Mouse (Mus musculus): Measurements from ENCODE around the gene Ddx27. TPM values are rescaled to one million over a fixed set of nuclear protein-coding genes. Genes with fewer than 3 reads are reported as not detected.

Gene Ddx27
- polyA plus RNA-seq, 1 experiment, result 72.1 TPM

GRCm38 (mm10) chr2:167078486-167078885 lies 63.5 kb downstream of the Ddx27 start:
- Histone ChIP-seq H3K36me3 (ENCODE audit: control insufficient read depth, insufficient read depth, low read length, poor library complexity, severe bottlenecking) (no peaks in the 10 kb centered on the region), H3K4me1 (ENCODE audit: control insufficient read depth, insufficient read depth, low read length) (peaks cover 2% of the 10 kb centered on the region), H3K27me3 (ENCODE audit: control insufficient read depth, insufficient read depth, low read length, poor library complexity, severe bottlenecking) (no peaks in the 10 kb centered on the region), H3K27ac (ENCODE audit: insufficient read depth, low read length) (peak overlapping the region; percentile 86), H3K4me3 (ENCODE audit: low read depth, low read length) (peak overlapping the region; percentile 76), H3K9ac (ENCODE audit: low read depth, poor library complexity, severe bottlenecking) (peak overlapping the region; percentile 37), H3K9me3 (replicated peaks; ENCODE audit: control insufficient read depth, insufficient read depth, low read length, poor library complexity, severe bottlenecking) (no peaks in the 10 kb centered on the region)
- TF ChIP-seq POLR2A (IDR thresholded peaks at IDR 0.05; ENCODE audit: insufficient read depth, low read length), result peak; percentile 43
- no peak for TF ChIP-seq CTCF (IDR thresholded peaks at IDR 0.05; ENCODE audit: low read depth, low read length)

- Histone ChIP-seq H3K4me1 (ENCODE audit: control insufficient read depth, insufficient read depth, low read length) (peaks cover 2% of the 10 kb centered on the region), H3K27me3 (ENCODE audit: control insufficient read depth, insufficient read depth, low read length, poor library complexity, severe bottlenecking) (no peaks in the 10 kb centered on the region), H3K27ac (ENCODE audit: insufficient read depth, low read length) (peak overlapping the region; percentile 86), H3K36me3 (ENCODE audit: control insufficient read depth, insufficient read depth, low read length, poor library complexity, severe bottlenecking) (no peaks in the 10 kb centered on the region), H3K4me3 (ENCODE audit: low read depth, low read length) (peak overlapping the region; percentile 76), H3K9ac (ENCODE audit: low read depth, poor library complexity, severe bottlenecking) (peak overlapping the region; percentile 37), H3K9me3 (replicated peaks; ENCODE audit: control insufficient read depth, insufficient read depth, low read length, poor library complexity, severe bottlenecking) (no peaks in the 10 kb centered on the region)
- TF ChIP-seq POLR2A (IDR thresholded peaks at IDR 0.05; ENCODE audit: insufficient read depth, low read length) (no peak), CTCF (IDR thresholded peaks at IDR 0.05; ENCODE audit: low read depth, low read length) (no peak)
Observed at GRCm38 (mm10) chr2:167078931-167079495, 64.0 kb downstream of the Ddx27 start.

GRCm38 (mm10) chr2:167079535-167080257 lies 64.7 kb downstream of the Ddx27 start:
- Histone ChIP-seq H3K9ac (ENCODE audit: low read depth, poor library complexity, severe bottlenecking) (peak overlapping the region; percentile 37; the same call in 1 of the 2 replicates), H3K27ac (ENCODE audit: insufficient read depth, low read length) (peak overlapping the region; percentile 86; the same call in 1 of the 2 replicates), H3K4me3 (ENCODE audit: low read depth, low read length) (peak overlapping the region; percentile 13; the same call in 1 of the 2 replicates), H3K36me3 (ENCODE audit: control insufficient read depth, insufficient read depth, low read length, poor library complexity, severe bottlenecking) (no peaks in the 10 kb centered on the region), H3K27me3 (ENCODE audit: control insufficient read depth, insufficient read depth, low read length, poor library complexity, severe bottlenecking) (no peaks in the 10 kb centered on the region), H3K4me1 (ENCODE audit: control insufficient read depth, insufficient read depth, low read length) (peaks cover 2% of the 10 kb centered on the region), H3K9me3 (replicated peaks; ENCODE audit: control insufficient read depth, insufficient read depth, low read length, poor library complexity, severe bottlenecking) (no peaks in the 10 kb centered on the region)
- TF ChIP-seq CTCF (IDR thresholded peaks at IDR 0.05; ENCODE audit: low read depth, low read length) (no peak), POLR2A (IDR thresholded peaks at IDR 0.05; ENCODE audit: insufficient read depth, low read length) (no peak), EP300 (IDR thresholded peaks at IDR 0.05; ENCODE audit: insufficient read depth, low read depth, low read length) (no peak)

GRCm38 (mm10) chr2:167080387-167080786 lies 65.4 kb downstream of the Ddx27 start:
- no peaks in the 10 kb centered on the region for H3K9me3 ChIP-seq (replicated peaks; ENCODE audit: control insufficient read depth, insufficient read depth, low read length, poor library complexity, severe bottlenecking)
- H3K36me3 ChIP-seq (ENCODE audit: control insufficient read depth, insufficient read depth, low read length, poor library complexity, severe bottlenecking), result no peaks in the 10 kb centered on the region
- no peaks in the 10 kb centered on the region for H3K27me3 ChIP-seq (ENCODE audit: control insufficient read depth, insufficient read depth, low read length, poor library complexity, severe bottlenecking)
- H3K4me3 ChIP-seq (ENCODE audit: low read depth, low read length), result no peak overlapping the region
- no peak for TF ChIP-seq POLR2A (IDR thresholded peaks at IDR 0.05; ENCODE audit: insufficient read depth, low read length)
- TF ChIP-seq EP300 (IDR thresholded peaks at IDR 0.05; ENCODE audit: insufficient read depth, low read depth, low read length), result no peak
- TF ChIP-seq CTCF (IDR thresholded peaks at IDR 0.05; ENCODE audit: low read depth, low read length), result no peak
- H3K4me1 ChIP-seq (ENCODE audit: control insufficient read depth, insufficient read depth, low read length), result peaks cover 2% of the 10 kb centered on the region
- H3K9ac ChIP-seq (ENCODE audit: low read depth, poor library complexity, severe bottlenecking), result no peak overlapping the region
- no peak overlapping the region for H3K27ac ChIP-seq (ENCODE audit: insufficient read depth, low read length)

GRCm38 (mm10) chr2:167081135-167081534 lies 66.1 kb downstream of the Ddx27 start:
- H3K4me3 ChIP-seq (ENCODE audit: low read depth, low read length), result no peak overlapping the region
- H3K27me3 ChIP-seq (ENCODE audit: control insufficient read depth, insufficient read depth, low read length, poor library complexity, severe bottlenecking), result no peaks in the 10 kb centered on the region
- H3K27ac ChIP-seq (ENCODE audit: insufficient read depth, low read length), result no peak overlapping the region
- no peaks in the 10 kb centered on the region for H3K36me3 ChIP-seq (ENCODE audit: control insufficient read depth, insufficient read depth, low read length, poor library complexity, severe bottlenecking)
- H3K4me1 ChIP-seq (ENCODE audit: control insufficient read depth, insufficient read depth, low read length), result peaks cover 2% of the 10 kb centered on the region
- H3K9ac ChIP-seq (ENCODE audit: low read depth, poor library complexity, severe bottlenecking), result no peak overlapping the region
- TF ChIP-seq CTCF (IDR thresholded peaks at IDR 0.05; ENCODE audit: low read depth, low read length) (no peak), EP300 (IDR thresholded peaks at IDR 0.05; ENCODE audit: insufficient read depth, low read depth, low read length) (0 out of 2 replicates have a peak, but pooled peaks have one; percentile 31), POLR2A (IDR thresholded peaks at IDR 0.05; ENCODE audit: insufficient read depth, low read length) (no peak)
- no peaks in the 10 kb centered on the region for H3K9me3 ChIP-seq (replicated peaks; ENCODE audit: control insufficient read depth, insufficient read depth, low read length, poor library complexity, severe bottlenecking)

- no peak overlapping the region for H3K27ac ChIP-seq (ENCODE audit: insufficient read depth, low read length)
- H3K4me1 ChIP-seq (ENCODE audit: control insufficient read depth, insufficient read depth, low read length), result peaks cover 2% of the 10 kb centered on the region
- no peak overlapping the region for H3K4me3 ChIP-seq (ENCODE audit: low read depth, low read length)
- no peak overlapping the region for H3K9ac ChIP-seq (ENCODE audit: low read depth, poor library complexity, severe bottlenecking)
- TF ChIP-seq POLR2A (IDR thresholded peaks at IDR 0.05; ENCODE audit: insufficient read depth, low read length) (no peak), EP300 (IDR thresholded peaks at IDR 0.05; ENCODE audit: insufficient read depth, low read depth, low read length) (no peak), CTCF (IDR thresholded peaks at IDR 0.05; ENCODE audit: low read depth, low read length) (no peak)
- H3K9me3 ChIP-seq (replicated peaks; ENCODE audit: control insufficient read depth, insufficient read depth, low read length, poor library complexity, severe bottlenecking), result no peaks in the 10 kb centered on the region
- H3K27me3 ChIP-seq (ENCODE audit: control insufficient read depth, insufficient read depth, low read length, poor library complexity, severe bottlenecking), result no peaks in the 10 kb centered on the region
- H3K36me3 ChIP-seq (ENCODE audit: control insufficient read depth, insufficient read depth, low read length, poor library complexity, severe bottlenecking), result no peaks in the 10 kb centered on the region
Observed at GRCm38 (mm10) chr2:167081639-167082038, 66.6 kb downstream of the Ddx27 start.

Other genes starting within 250 kb of the Ddx27 start
- 2.4 and 4.3 TPM in 2 replicates for gene Trp53rkb, start 222.7 kb upstream of the Ddx27 start, polyA plus RNA-seq (2011; ENCODE audit: insufficient read depth, insufficient read length, low read depth, missing spikeins)
- gene Arfgef2, start 209.6 kb upstream of the Ddx27 start, polyA plus RNA-seq (2011; ENCODE audit: insufficient read depth, insufficient read length, low read depth, missing spikeins), result 25.8 and 28.3 TPM in 2 replicates
- 273 and 298 TPM in 2 replicates for gene Cse1l, start 109.2 kb upstream of the Ddx27 start, polyA plus RNA-seq (2011; ENCODE audit: insufficient read depth, insufficient read length, low read depth, missing spikeins)
- 50.1 and 55.4 TPM in 2 replicates for gene Stau1, start 18.9 kb upstream of the Ddx27 start, polyA plus RNA-seq (2011; ENCODE audit: insufficient read depth, insufficient read length, low read depth, missing spikeins)
- 11.4 and 12.1 TPM in 2 replicates for gene Znfx1, start 47.8 kb downstream of the Ddx27 start, polyA plus RNA-seq (2011; ENCODE audit: insufficient read depth, insufficient read length, low read depth, missing spikeins)
- gene Kcnb1, start 175.0 kb downstream of the Ddx27 start, polyA plus RNA-seq (2011; ENCODE audit: insufficient read depth, insufficient read length, low read depth, missing spikeins), result 1.1 and 1.4 TPM in 2 replicates
- gene Ptgis, start 225.4 kb downstream of the Ddx27 start, polyA plus RNA-seq (2011; ENCODE audit: insufficient read depth, insufficient read length, low read depth, missing spikeins), result 6.8 and 11.0 TPM in 2 replicates